Mouse (Mus musculus): ENCODE measurements around the gene Nav1.

- TF ChIP-seq POLR2A (IDR thresholded peaks at IDR 0.05; ENCODE audit: insufficient read depth, low read length), result no peak
- no peak for TF ChIP-seq EP300 (IDR thresholded peaks at IDR 0.05; ENCODE audit: insufficient read depth, low read depth, low read length)
- no peak for TF ChIP-seq CTCF (IDR thresholded peaks at IDR 0.05; ENCODE audit: low read depth, low read length)
Measured at GRCm38 (mm10) chr1:135523780-135524517, 83.1 kb downstream of the Nav1 start.
